Mouse (Mus musculus) embryonic fibroblast, embryonic 13.5 days (primary cell): ENCODE data around the gene Mill2.

Source experiments
- CTCF ChIP-seq: IDR thresholded peaks from 2 replicates; pipeline ENCODE4 v1.5.1; 2011; ENCODE audit warnings: mild to moderate bottlenecking, control low read depth, low read length, moderate library complexity, borderline replicate concordance; ENCODE audit not compliant: insufficient read depth
- POLR2A ChIP-seq: IDR thresholded peaks from 2 replicates; pipeline ENCODE4 v1.6.1; 2011; ENCODE audit warnings: low read depth, mild to moderate bottlenecking, control low read depth, low read length, moderate library complexity

- TF ChIP-seq CTCF (no peak), POLR2A (no peak)
These were observed 62.7 kb downstream of the Mill2 start for GRCm38 (mm10) chr7:18902486-18902885.
